Mouse (Mus musculus): ENCODE data around the gene Cyfip2. TPM values are rescaled to one million over a fixed set of nuclear protein-coding genes. Genes with fewer than 3 reads are reported as not detected.

Cyfip2 gene
- total RNA-seq, 2 experiments from 2014 or later: 28.2 to 56.5 TPM

Other genes starting within 250 kb of the Cyfip2 start
- not detected in 2 replicates for gene Nipal4, start 146.4 kb downstream of the Cyfip2 start, total RNA-seq (2015)
- gene Nipal4, start 146.4 kb downstream of the Cyfip2 start, total RNA-seq (2017): not detected in 2 replicates
- gene Fndc9, start 77.3 kb downstream of the Cyfip2 start, total RNA-seq (2015): not detected in 2 replicates
- gene Fndc9, start 77.3 kb downstream of the Cyfip2 start, total RNA-seq (2017): not detected in 2 replicates
- gene Itk, start 76.7 kb upstream of the Cyfip2 start, total RNA-seq (2015): 4.4 and 5.5 TPM in 2 replicates
- gene Itk, start 76.7 kb upstream of the Cyfip2 start, total RNA-seq (2017): 3.7 and 4.6 TPM in 2 replicates
- gene Fam71b, start 83.7 kb upstream of the Cyfip2 start, total RNA-seq (2015): 0.68 TPM in 1 of 2 replicates, not detected in the other
- gene Fam71b, start 83.7 kb upstream of the Cyfip2 start, total RNA-seq (2017): 0.33 and 1.7 TPM in 2 replicates
- gene Med7, start 124.1 kb upstream of the Cyfip2 start, total RNA-seq (2015): 41.7 and 43.7 TPM in 2 replicates
- gene Med7, start 124.1 kb upstream of the Cyfip2 start, total RNA-seq (2017): 17.6 and 20.6 TPM in 2 replicates
- gene Havcr2, start 142.1 kb upstream of the Cyfip2 start, total RNA-seq (2015): 2.8 and 2.9 TPM in 2 replicates
- 3.3 and 3.9 TPM in 2 replicates for gene Havcr2, start 142.1 kb upstream of the Cyfip2 start, total RNA-seq (2017)
- not detected in 2 replicates for gene Gm12169, start 211.4 kb upstream of the Cyfip2 start, total RNA-seq (2015)
- gene Gm12169, start 211.4 kb upstream of the Cyfip2 start, total RNA-seq (2017): not detected in 2 replicates

Measured in megakaryocyte, adult 5-6 weeks (primary cell).